Mouse (Mus musculus): ENCODE measurements at regions not wholly inside any gene's neighbourhood (a gene's known extent, or its start where the extent isn't known, plus 50 kb on each side); places are given as distances from the start of the nearest gene placed in this dataset.
A peak's percentile ranks its signal among the peaks of the same experiment; 100 is the strongest.

DNA sequence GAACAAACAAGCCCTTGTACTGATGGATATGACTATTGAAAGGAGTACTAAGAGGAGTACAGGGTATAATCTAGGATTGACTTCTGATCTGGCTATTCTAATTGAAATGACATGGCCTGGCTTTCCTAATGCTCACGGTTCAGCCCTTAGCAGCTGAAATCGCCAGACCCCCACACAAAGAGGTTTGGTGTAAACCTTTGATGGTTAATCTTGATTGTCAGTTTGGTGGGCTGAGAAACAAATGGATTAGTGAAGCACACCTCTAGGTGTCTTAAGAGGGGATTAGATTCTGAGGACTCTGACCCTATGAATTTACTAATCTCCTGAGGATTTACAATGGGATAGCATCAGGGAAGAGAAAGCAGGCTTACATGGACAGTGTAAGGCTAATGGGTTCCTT, 623.4 kb upstream of the Adamts9 start:
- WGBS = 16% methylated on average over 2 of the region's 2 CpGs
- Histone ChIP-seq H3K27me3 (no peaks in the 10 kb centered on the region), H3K9me3 (replicated peaks) (no peaks in the 10 kb centered on the region), H3K4me1 (no peaks in the 10 kb centered on the region), H3K36me3 (no peaks in the 10 kb centered on the region), H3K4me2 (replicated peaks) (no peak overlapping the region), H3K4me3 (replicated peaks) (no peak overlapping the region), H3K27ac (replicated peaks) (no peak overlapping the region), H3K9ac (no peak overlapping the region)
- no peak for ATAC-seq (ENCODE audit: insufficient number of reproducible peaks, low FRiP score, low TSS enrichment, low read depth)

DNA sequence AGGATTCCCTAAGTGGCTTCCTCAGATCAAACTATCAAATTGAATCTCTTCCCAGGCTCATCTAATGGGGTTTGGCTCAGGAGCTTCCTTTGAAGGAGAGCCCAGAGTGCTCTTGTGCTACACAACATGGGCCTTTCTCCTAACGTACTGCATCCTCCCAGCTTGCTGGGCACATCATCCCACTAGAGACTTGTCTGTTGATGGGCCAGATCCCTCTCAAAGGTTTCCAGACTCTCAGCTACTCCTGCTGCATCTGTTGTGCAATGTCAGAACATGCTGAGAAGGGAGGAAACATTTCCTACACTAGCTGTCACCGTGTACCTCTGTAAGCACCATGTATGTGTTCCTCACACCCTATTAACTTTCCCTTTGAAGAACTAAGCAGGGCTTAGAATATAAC, 605.0 kb upstream of the Adamts9 start:
- no peak overlapping the region for H3K9ac ChIP-seq
- no peaks in the 10 kb centered on the region for H3K36me3 ChIP-seq
- H3K27ac ChIP-seq (replicated peaks) = no peak overlapping the region
- peaks cover 4% of the 10 kb centered on the region; the same call in 1 of the 2 replicates for H3K4me1 ChIP-seq
- H3K4me3 ChIP-seq (replicated peaks) = no peak overlapping the region
- WGBS = 62% methylated on average over 2 of the region's 2 CpGs
- no peak overlapping the region for H3K4me2 ChIP-seq (replicated peaks)
- no peaks in the 10 kb centered on the region for H3K27me3 ChIP-seq
- H3K9me3 ChIP-seq (replicated peaks) = no peaks in the 10 kb centered on the region
- no peak for ATAC-seq (ENCODE audit: insufficient number of reproducible peaks, low FRiP score, low TSS enrichment, low read depth)

DNA sequence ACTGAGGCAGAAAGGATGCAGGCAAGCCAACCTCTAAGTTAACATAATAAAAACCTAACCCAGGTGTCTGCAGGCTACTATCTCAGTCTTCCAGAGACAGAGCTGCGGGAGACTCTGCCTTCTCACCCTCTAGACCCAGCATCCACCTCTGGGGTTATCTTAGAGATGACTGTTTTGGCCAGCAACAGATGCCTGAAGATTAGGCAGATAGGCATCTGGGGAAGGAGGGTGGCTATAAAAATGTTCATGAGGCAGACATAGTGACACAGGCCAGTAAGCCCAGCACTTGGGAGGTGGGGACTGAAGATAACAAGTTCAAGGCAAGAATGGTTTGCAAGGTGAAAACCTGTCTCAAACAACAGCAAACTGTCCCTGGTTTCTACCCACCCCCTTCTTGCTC, 601.0 kb upstream of the Adamts9 start:
- no peak for ATAC-seq (ENCODE audit: insufficient number of reproducible peaks, low FRiP score, low TSS enrichment, low read depth)
- H3K4me3 ChIP-seq (replicated peaks) = no peak overlapping the region
- no peaks in the 10 kb centered on the region for H3K9me3 ChIP-seq (replicated peaks)
- no peak overlapping the region for H3K9ac ChIP-seq
- H3K4me2 ChIP-seq (replicated peaks) = no peak overlapping the region
- H3K4me1 ChIP-seq = peaks cover 4% of the 10 kb centered on the region; the same call in 1 of the 2 replicates
- no peaks in the 10 kb centered on the region for H3K36me3 ChIP-seq
- H3K27ac ChIP-seq (replicated peaks) = no peak overlapping the region
- WGBS = 45% methylated on average over 1 of the region's 1 CpGs
- no peaks in the 10 kb centered on the region for H3K27me3 ChIP-seq

DNA sequence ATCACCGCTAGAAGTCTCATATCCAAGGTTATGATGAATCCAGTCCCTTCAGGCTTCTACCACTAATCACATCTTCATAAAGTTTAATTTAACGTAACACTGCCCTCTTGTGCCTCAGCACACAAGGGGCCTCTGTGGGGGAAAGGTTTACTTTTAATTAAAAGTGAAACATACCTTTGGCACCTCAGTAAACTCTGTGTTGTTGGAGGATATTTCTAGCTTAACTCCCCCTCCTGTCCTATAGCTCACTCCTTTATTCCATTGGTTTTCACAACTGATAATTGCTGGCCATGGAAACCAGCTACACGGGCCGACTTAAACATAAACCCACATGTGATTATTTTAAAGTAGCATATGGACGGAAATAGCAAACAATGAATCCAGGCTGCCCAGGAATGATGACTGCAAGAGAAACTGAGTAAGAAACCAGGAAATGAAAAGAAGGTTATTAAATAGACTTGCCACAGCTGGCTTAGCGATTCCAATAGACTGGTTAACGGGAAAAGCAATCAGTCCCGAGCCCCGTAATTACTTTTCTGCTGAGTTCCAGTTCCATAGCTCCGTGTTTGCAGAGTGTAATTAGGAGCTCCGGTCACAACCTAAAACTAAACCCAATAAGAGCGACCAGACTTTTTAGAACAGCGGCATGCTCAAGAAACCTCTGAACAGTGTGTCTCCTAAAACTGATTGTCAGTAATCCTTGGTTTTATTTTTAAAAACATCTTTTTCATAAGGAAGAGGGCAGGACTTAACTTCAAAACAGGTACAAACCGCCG, 600.2 kb upstream of the Adamts9 start:
- ATAC-seq (ENCODE audit: insufficient number of reproducible peaks, low FRiP score, low TSS enrichment, low read depth) = no peak
- Histone ChIP-seq H3K27me3 (no peaks in the 10 kb centered on the region), H3K9ac (no peak overlapping the region), H3K36me3 (no peaks in the 10 kb centered on the region), H3K4me1 (peaks cover 4% of the 10 kb centered on the region; the same call in 1 of the 2 replicates), H3K4me3 (replicated peaks) (peak overlapping the region; percentile 18), H3K9me3 (replicated peaks) (no peaks in the 10 kb centered on the region), H3K27ac (replicated peaks) (no peak overlapping the region), H3K4me2 (replicated peaks) (peak overlapping the region; percentile 38)
- 29% methylated on average over 15 of the region's 15 CpGs for WGBS

DNA sequence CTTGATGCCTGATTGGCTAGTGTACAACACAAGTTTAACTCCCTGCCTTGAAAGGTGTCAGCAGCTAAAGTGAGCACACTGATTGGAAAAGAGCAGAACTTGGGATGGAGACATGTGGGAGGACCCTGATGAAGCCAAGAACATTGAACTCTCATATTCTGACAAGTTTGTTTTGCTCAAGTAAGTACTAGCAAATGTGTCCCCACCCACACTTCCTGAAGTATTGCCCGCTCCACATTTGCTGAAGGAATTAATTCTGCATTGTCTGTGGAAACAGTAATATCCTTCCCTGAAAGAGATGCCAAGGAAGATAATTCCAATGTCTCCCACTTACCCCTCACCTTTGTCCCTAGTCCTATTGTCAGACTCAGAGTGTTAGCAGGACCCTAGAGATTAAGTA, 596.3 kb upstream of the Adamts9 start:
- Histone ChIP-seq H3K4me3 (replicated peaks) (no peak overlapping the region), H3K27ac (replicated peaks) (no peak overlapping the region), H3K4me2 (replicated peaks) (no peak overlapping the region), H3K36me3 (no peaks in the 10 kb centered on the region), H3K9me3 (replicated peaks) (no peaks in the 10 kb centered on the region), H3K9ac (no peak overlapping the region), H3K27me3 (no peaks in the 10 kb centered on the region), H3K4me1 (peaks cover 4% of the 10 kb centered on the region; the same call in 1 of the 2 replicates)
- 66% methylated on average over 1 of the region's 1 CpGs for WGBS
- ATAC-seq (ENCODE audit: insufficient number of reproducible peaks, low FRiP score, low TSS enrichment, low read depth) = no peak

DNA sequence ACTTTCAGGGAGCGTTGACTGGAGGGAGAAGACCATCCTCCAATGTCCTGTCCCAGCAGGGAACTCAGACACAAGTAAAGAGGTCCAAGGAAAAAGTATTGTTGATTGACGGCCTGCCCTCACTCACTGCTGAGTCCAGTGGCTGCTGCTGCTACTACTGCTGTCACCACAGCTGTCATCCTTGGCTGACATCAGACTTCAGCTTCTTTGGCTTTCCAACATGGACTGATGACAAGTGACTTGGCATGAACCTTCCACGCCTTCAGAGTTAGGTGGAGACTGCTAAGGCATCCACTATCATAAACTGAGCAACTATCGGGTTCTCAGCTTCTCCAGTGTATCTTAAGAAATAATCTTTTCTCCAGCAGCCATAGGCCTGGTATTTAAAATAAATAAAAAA, 595.9 kb upstream of the Adamts9 start:
- H3K27ac ChIP-seq (replicated peaks) = no peak overlapping the region
- peaks cover 4% of the 10 kb centered on the region; the same call in 1 of the 2 replicates for H3K4me1 ChIP-seq
- H3K27me3 ChIP-seq = no peaks in the 10 kb centered on the region
- no peaks in the 10 kb centered on the region for H3K9me3 ChIP-seq (replicated peaks)
- 85% methylated on average over 4 of the region's 4 CpGs for WGBS
- ATAC-seq (ENCODE audit: insufficient number of reproducible peaks, low FRiP score, low TSS enrichment, low read depth) = no peak
- H3K9ac ChIP-seq = no peak overlapping the region
- no peak overlapping the region for H3K4me2 ChIP-seq (replicated peaks)
- no peak overlapping the region for H3K4me3 ChIP-seq (replicated peaks)
- no peaks in the 10 kb centered on the region for H3K36me3 ChIP-seq

DNA sequence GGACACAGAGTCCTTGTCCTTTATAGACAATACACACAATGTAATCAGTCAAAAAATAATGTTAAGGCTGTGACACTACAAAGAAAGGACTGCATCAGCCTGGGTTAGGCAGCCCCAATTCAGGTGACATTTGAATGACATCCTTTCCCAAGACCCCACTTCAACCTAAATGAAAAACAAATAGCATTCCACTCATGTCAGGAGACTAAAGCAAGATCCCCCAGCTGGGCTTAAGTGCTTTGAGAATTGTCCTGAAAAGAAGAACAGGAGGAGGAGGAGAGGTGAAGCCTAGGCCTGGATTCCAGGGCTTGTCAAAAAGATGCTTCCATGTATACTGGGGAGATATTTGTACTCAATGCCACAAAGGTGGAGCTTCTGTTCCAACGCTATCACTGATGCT, 594.7 kb upstream of the Adamts9 start:
- no peak overlapping the region for H3K9ac ChIP-seq
- no peak overlapping the region for H3K4me3 ChIP-seq (replicated peaks)
- H3K27me3 ChIP-seq = no peaks in the 10 kb centered on the region
- H3K9me3 ChIP-seq (replicated peaks) = no peaks in the 10 kb centered on the region
- no peak for ATAC-seq (ENCODE audit: insufficient number of reproducible peaks, low FRiP score, low TSS enrichment, low read depth)
- H3K36me3 ChIP-seq = no peaks in the 10 kb centered on the region
- no peak overlapping the region for H3K4me2 ChIP-seq (replicated peaks)
- no peak overlapping the region for H3K27ac ChIP-seq (replicated peaks)
- 79% methylated on average over 1 of the region's 1 CpGs for WGBS
- H3K4me1 ChIP-seq = no peaks in the 10 kb centered on the region

DNA sequence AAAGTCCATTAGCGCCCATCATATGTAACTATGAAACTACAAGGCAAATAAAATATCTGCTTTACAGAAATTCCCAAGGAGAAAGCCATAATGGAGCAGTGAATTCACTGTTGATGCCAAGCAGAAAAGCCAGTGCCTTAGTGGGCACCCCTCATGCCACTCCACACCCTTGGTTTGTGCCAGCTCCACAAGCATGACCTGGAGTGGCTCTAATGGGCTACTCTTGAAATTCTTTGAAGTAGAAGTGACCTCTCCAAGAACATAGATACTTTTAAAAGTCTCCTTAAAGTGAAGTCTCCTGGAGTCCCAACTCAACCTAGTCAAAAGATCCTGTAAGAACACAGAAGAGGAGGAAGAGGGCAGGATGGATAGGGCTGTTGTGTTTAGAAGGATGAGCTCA, 593.8 kb upstream of the Adamts9 start:
- Histone ChIP-seq H3K9me3 (replicated peaks) (no peaks in the 10 kb centered on the region), H3K4me1 (no peaks in the 10 kb centered on the region), H3K4me3 (replicated peaks) (no peak overlapping the region), H3K27me3 (no peaks in the 10 kb centered on the region), H3K9ac (no peak overlapping the region), H3K27ac (replicated peaks) (no peak overlapping the region), H3K4me2 (replicated peaks) (no peak overlapping the region), H3K36me3 (no peaks in the 10 kb centered on the region)
- no peak for ATAC-seq (ENCODE audit: insufficient number of reproducible peaks, low FRiP score, low TSS enrichment, low read depth)
- WGBS = 95% methylated on average over 1 of the region's 1 CpGs

DNA sequence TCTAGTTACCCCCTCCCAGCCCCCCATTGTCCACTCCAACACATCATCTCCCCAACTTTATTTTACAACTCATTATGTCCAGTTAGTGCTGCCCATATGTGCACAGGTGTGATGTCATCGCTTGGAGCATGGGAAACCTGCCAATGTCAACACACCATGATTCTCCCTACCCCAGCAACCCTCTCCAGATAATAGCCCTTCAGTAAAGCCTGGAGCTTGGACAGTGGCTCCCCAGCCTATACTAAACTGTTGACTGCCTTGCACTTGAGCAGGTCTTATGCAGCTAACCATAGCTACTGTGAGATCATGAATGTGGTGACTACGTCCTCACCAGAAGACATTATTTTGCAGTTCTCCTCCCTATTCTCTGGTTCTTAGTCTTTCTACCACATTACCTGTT, 570.5 kb upstream of the Adamts9 start:
- no peak for ATAC-seq (ENCODE audit: insufficient number of reproducible peaks, low FRiP score, low TSS enrichment, low read depth)
- WGBS = 91% methylated on average over 2 of the region's 2 CpGs
- Histone ChIP-seq H3K36me3 (no peaks in the 10 kb centered on the region), H3K9me3 (replicated peaks) (no peaks in the 10 kb centered on the region), H3K27ac (replicated peaks) (no peak overlapping the region), H3K27me3 (no peaks in the 10 kb centered on the region), H3K4me2 (replicated peaks) (no peak overlapping the region), H3K4me1 (no peaks in the 10 kb centered on the region), H3K4me3 (replicated peaks) (no peak overlapping the region), H3K9ac (no peak overlapping the region)

DNA sequence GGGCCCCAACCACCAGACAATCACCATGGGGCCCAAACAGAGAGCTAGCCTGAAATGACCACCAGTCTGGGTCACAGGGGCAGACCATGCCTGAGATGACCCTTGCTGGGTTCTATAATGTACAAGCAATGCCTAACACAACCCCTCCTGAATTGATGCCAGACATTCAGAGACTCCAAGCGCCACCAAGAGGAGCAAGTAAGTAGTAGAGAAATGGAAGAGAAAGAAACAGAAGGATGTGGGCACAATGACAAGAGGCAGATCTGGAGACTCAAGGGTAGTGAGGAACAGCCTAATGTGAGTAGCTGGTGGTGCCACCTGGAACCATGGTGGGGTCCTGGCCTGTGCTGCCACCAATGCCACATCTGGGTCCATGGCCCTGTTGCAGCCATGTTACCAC, 566.6 kb upstream of the Adamts9 start:
- Histone ChIP-seq H3K27me3 (no peaks in the 10 kb centered on the region), H3K9me3 (replicated peaks) (no peaks in the 10 kb centered on the region), H3K4me2 (replicated peaks) (no peak overlapping the region), H3K4me3 (replicated peaks) (no peak overlapping the region), H3K27ac (replicated peaks) (no peak overlapping the region), H3K4me1 (no peaks in the 10 kb centered on the region), H3K9ac (no peak overlapping the region), H3K36me3 (no peaks in the 10 kb centered on the region)
- 39% methylated on average over 1 of the region's 1 CpGs for WGBS
- no peak for ATAC-seq (ENCODE audit: insufficient number of reproducible peaks, low FRiP score, low TSS enrichment, low read depth)

DNA sequence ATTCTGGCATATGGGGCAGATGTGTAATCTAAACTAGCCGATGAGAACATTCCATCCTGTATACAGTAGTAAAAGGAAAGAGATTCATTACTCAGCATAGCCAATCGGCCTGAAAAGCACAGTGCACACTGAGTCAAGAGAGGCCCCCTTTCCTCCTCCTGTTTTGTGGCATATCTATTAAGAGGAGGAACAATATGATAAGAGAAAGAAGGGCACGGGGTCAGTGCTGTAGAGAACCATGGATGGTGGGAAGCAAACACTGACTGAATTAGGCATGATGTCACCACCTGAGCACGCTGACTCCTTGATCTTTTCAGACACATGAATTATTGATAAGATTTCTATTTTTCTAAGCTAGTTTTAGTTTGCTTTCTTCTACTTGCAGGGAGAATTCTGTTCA, 554.5 kb upstream of the Adamts9 start:
- no peaks in the 10 kb centered on the region for H3K9me3 ChIP-seq (replicated peaks)
- no peak overlapping the region for H3K27ac ChIP-seq (replicated peaks)
- H3K36me3 ChIP-seq = no peaks in the 10 kb centered on the region
- no peaks in the 10 kb centered on the region for H3K27me3 ChIP-seq
- no peak overlapping the region for H3K4me2 ChIP-seq (replicated peaks)
- H3K4me1 ChIP-seq = no peaks in the 10 kb centered on the region
- 80% methylated on average over 4 of the region's 4 CpGs for WGBS
- H3K4me3 ChIP-seq (replicated peaks) = no peak overlapping the region
- ATAC-seq (ENCODE audit: insufficient number of reproducible peaks, low FRiP score, low TSS enrichment, low read depth) = no peak
- H3K9ac ChIP-seq = no peak overlapping the region

DNA sequence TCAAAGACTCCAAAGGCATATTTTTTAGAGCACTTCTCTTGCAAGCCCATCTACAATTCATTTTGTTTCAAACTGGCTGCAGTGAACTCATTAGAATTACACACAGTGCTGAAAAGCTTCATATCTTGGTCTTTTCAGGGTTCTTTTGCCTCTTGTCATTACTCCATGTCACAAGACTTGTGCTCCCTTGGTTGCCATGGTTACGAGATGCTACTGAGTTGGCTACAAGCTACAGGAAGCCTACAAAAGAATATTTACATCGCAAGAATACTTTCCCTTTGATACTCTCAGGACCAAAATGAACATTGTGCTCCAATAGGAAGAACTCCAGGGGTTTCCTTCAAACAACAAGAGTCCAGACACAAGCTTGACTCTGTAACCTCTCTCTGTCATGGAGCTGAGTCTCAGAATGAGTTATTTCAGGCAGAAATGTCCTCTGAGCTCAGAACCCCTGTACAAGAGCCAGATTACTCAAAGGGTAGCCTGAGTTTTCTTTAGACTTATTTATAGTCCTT, 545.2 kb upstream of the Adamts9 start:
- Histone ChIP-seq H3K9ac (no peak overlapping the region), H3K9me3 (replicated peaks) (no peaks in the 10 kb centered on the region), H3K4me2 (replicated peaks) (no peak overlapping the region), H3K4me3 (replicated peaks) (no peak overlapping the region), H3K36me3 (no peaks in the 10 kb centered on the region), H3K27ac (replicated peaks) (no peak overlapping the region), H3K4me1 (no peaks in the 10 kb centered on the region), H3K27me3 (no peaks in the 10 kb centered on the region)
- WGBS = 87% methylated on average over 2 of the region's 2 CpGs
- no peak for ATAC-seq (ENCODE audit: insufficient number of reproducible peaks, low FRiP score, low TSS enrichment, low read depth)
